Mouse (Mus musculus): ENCODE results near the gene Shank3.

The Shank3 gene

GRCm38 (mm10) chr15:89559202-89559731, 59.8 kb downstream of the Shank3 start:
- DNase-seq: no peak

- DNase-seq: no peak
These were observed 68.7 kb downstream of the Shank3 start, which contains the start of gene Acr for GRCm38 (mm10) chr15:89568114-89568513. Acr (plus strand) TSS chr15:89568326.

- no peak for DNase-seq
These were observed 72.7 kb downstream of the Shank3 start for GRCm38 (mm10) chr15:89572147-89572546.

GRCm38 (mm10) chr15:89582494-89582893, 83.1 kb downstream of the Shank3 start:
- no peak for DNase-seq

DNA sequence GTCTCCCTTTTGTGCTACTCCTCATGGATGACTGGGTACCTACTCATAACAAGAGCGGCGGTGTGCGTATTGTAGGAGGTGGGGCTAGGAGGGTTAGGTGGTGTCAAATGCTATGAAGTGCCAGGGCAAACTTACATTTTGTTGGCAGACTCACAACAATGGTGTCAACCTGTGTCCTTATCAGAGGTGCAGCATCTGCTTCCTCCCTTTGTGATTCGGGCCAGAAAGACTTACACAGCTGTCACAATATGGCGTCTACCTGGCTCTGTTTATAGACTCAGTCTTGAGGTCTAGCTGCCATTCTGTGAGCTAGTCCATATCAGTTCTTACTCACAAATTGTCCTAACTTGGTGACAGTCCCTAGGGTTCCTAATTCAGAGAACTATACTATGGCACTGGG, 85.7 kb downstream of the Shank3 start:
- DNase-seq: no peak

GRCm38 (mm10) chr15:89585631-89586030, 86.2 kb downstream of the Shank3 start:
- DNase-seq: no peak

- no peak for DNase-seq
These were observed 89.7 kb downstream of the Shank3 start for GRCm38 (mm10) chr15:89589146-89589545.

- DNase-seq: peak; percentile 16
These were observed 91.9 kb downstream of the Shank3 start for GRCm38 (mm10) chr15:89591317-89591716.

- peak; percentile 86 for DNase-seq
These were observed 92.5 kb downstream of the Shank3 start, which contains the start of gene Rabl2 for GRCm38 (mm10) chr15:89591723-89592455. Rabl2 (minus strand) TSS chr15:89591923.

- DNase-seq: no peak
These were observed 93.1 kb downstream of the Shank3 start for GRCm38 (mm10) chr15:89592548-89592947.

DNA sequence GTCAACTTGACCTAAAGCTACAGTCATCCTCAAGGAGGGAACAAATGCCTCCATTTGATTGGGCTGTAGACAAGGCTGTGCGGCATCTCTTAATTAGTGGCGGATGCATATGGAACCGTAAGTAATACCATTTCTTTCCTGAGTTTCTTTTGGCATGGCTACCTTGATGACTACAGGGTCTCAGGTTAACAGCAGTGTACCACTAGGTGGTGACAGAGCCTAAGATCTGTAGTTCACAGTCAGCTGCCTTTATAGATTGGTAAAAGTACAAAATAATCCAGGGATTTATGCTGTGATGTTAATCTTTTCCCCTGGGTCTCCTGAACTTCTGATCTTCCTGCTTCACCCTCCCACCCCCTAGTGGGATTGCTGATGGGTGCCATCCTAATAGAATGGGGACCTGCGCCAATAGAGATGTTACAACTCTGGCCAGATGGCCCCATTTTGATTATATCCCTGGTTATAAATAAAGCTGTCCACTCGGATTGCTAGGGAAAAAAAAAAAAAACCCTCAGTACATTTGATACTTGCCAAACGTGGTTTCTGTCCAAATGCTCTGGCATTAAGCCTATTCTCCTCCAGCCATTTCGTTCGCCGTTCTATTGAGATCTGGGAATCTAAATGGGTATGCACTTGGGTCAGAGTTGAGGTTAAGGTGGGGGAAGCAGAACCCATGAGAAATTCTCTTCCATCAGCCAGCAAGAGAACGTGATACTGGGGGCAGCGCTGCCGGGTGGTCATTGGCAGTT, 106.6 kb downstream of the Shank3 start:
- DNase-seq: no peak

GRCm38 (mm10) chr15:89607480-89607879, 108.1 kb downstream of the Shank3 start:
- DNase-seq: no peak

DNA sequence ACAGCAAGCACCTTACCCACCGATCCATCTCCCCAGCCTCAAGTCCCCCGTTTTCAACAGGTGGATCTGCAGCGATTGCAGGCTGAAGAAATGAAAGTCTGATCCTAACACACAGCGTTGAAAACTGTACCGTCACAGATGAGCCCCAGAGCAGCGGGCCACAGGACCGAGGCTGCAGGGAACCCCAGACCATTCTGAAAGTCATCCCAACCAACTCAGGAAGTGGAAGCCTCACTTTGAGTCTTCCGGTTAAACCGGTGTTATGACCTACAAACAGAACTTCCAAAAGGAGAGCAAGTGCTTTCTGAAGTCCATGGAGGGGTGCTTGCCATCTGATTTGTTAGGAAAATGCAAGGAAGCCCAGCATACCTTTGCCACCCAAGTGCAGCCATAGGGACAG, 108.5 kb downstream of the Shank3 start:
- DNase-seq: no peak

All from right cerebral cortex, adult 18-20 months (tissue).